In the genomic region with DNA sequence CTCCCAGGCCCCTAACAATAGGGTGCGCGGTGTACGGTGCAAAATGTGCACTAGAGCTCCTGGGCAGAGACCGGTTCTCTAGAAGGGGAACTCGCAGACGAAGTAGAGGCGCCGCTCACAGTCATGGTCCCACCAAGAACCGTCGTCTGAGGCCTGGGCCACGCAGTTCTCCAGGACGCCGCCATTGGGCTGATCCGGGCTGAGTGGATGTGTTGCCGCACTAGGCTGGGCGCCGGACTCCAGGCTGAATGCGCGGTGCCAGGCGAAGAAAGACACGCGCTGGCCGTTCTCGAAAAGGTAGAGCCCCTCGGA, we compare ENCODE assay signal across 8 mouse cellular contexts. TPM values are rescaled to one million over a fixed set of nuclear protein-coding genes. Genes with fewer than 3 reads are reported as not detected.
DNase-seq lines count a peak whose midpoint lies in the region; ATAC-seq and TF ChIP-seq lines count a peak whose summit lies in the region.

No protein-coding gene starts in this region.

- peak overlapping the region; percentile 93 for H3K27ac ChIP-seq in kidney, embryonic 16.5 days (ENCODE audit: low read length)
- H3K27ac ChIP-seq in intestine, embryonic 14.5 days (ENCODE audit: low read depth) = peak overlapping the region; percentile 88
- H3K27ac ChIP-seq in midbrain, postnatal 0 days (ENCODE audit: low read depth, low read length) = peak overlapping the region; percentile 83

- TF ChIP-seq CTCF in midbrain, postnatal 0 days (IDR thresholded peaks at IDR 0.05) = no peak; the same call in 1 of the 2 replicates

- H3K36me3 ChIP-seq in kidney, embryonic 16.5 days (ENCODE audit: insufficient read depth, low read length) = no peaks in the 10 kb centered on the region
- no peaks in the 10 kb centered on the region for H3K36me3 ChIP-seq in intestine, embryonic 14.5 days (ENCODE audit: control insufficient read depth, insufficient read depth, low read length)
- H3K36me3 ChIP-seq in midbrain, postnatal 0 days (ENCODE audit: insufficient read depth, low read length) = no peaks in the 10 kb centered on the region

- H3K4me1 ChIP-seq in kidney, embryonic 16.5 days (ENCODE audit: insufficient read depth, low read length) = peaks cover 19% of the 10 kb centered on the region
- H3K4me1 ChIP-seq in intestine, embryonic 14.5 days (replicated peaks; ENCODE audit: control insufficient read depth, insufficient read depth, low read length) = peaks cover 25% of the 10 kb centered on the region
- H3K4me1 ChIP-seq in midbrain, postnatal 0 days (ENCODE audit: insufficient read depth, low read length) = peaks cover 6% of the 10 kb centered on the region; the same call in 1 of the 2 replicates

- peaks cover 8% of the 10 kb centered on the region; the same call in 1 of the 2 replicates for H3K27me3 ChIP-seq in kidney, embryonic 16.5 days (ENCODE audit: insufficient read depth, low read length)
- H3K27me3 ChIP-seq in intestine, embryonic 14.5 days (replicated peaks; ENCODE audit: control insufficient read depth, insufficient read depth, low read length) = no peaks in the 10 kb centered on the region
- no peaks in the 10 kb centered on the region for H3K27me3 ChIP-seq in midbrain, postnatal 0 days (ENCODE audit: insufficient read depth, low read length)

- H3K9me3 ChIP-seq in kidney, embryonic 16.5 days (ENCODE audit: low read length) = no peaks in the 10 kb centered on the region
- no peaks in the 10 kb centered on the region for H3K9me3 ChIP-seq in intestine, embryonic 14.5 days (ENCODE audit: control insufficient read depth, low read length)
- no peaks in the 10 kb centered on the region for H3K9me3 ChIP-seq in midbrain, postnatal 0 days (ENCODE audit: low read length)

- peak; percentile 13 for ATAC-seq in kidney, embryonic 16.5 days (ENCODE audit: low FRiP score, low TSS enrichment)
- peak; percentile 9 for ATAC-seq in common myeloid progenitor, adult 5-6 weeks (replicated peaks; ENCODE audit: low read depth, poor library complexity, severe bottlenecking)
- peak; percentile 33 for ATAC-seq in intestine, embryonic 14.5 days (replicated peaks; ENCODE audit: low FRiP score, low TSS enrichment, low read depth)
- ATAC-seq in midbrain, postnatal 0 days (ENCODE audit: low FRiP score) = peak; percentile 38

- peak overlapping the region; percentile 57 for H3K4me2 ChIP-seq in kidney, embryonic 16.5 days (replicated peaks; ENCODE audit: low read depth, low read length)
- H3K4me2 ChIP-seq in intestine, embryonic 14.5 days (ENCODE audit: low read length) = peak overlapping the region; percentile 60
- peak overlapping the region; percentile 55 for H3K4me2 ChIP-seq in midbrain, postnatal 0 days (ENCODE audit: low read depth, low read length, poor library complexity, severe bottlenecking)

- peak overlapping the region; percentile 76 for H3K4me3 ChIP-seq in kidney, embryonic 16.5 days (ENCODE audit: low read length)
- H3K4me3 ChIP-seq in intestine, embryonic 14.5 days (ENCODE audit: low read depth, low read length) = peak overlapping the region; percentile 64
- peak overlapping the region; percentile 49 for H3K4me3 ChIP-seq in midbrain, postnatal 0 days (ENCODE audit: low read depth, low read length)

- WGBS in kidney, embryonic 16.5 days = under 1% methylated on average over 25 of the region's 25 CpGs
- WGBS in intestine, embryonic 14.5 days = 1% methylated on average over 25 of the region's 25 CpGs
- whole genome bisulfite sequencing in midbrain, postnatal 0 days = 0% methylated on average over 25 of the region's 25 CpGs

- DNase-seq in kidney, postnatal 4 days = no peak
- DNase-seq in intestine, embryonic 14.5 days (ENCODE audit: low spot score) = no peak
- DNase-seq in midbrain, postnatal 0 days (ENCODE audit: low spot score) = no peak
- DNase-seq in cerebellum, postnatal 14 days = no peak
- DNase-seq in right cerebral cortex, postnatal 10 days (ENCODE audit: low spot score in 2 of 2) = no peak
- DNase-seq in thymus, postnatal 4 days = no peak

- H3K9ac ChIP-seq in kidney, embryonic 16.5 days (replicated peaks; ENCODE audit: low read length) = peak overlapping the region; percentile 94
- H3K9ac ChIP-seq in intestine, embryonic 14.5 days (ENCODE audit: low read length) = peak overlapping the region; percentile 87
- H3K9ac ChIP-seq in midbrain, postnatal 0 days (replicated peaks; ENCODE audit: low read length, poor library complexity, severe bottlenecking) = peak overlapping the region; percentile 70

RNA-seq across cellular contexts. Expression of a gene that starts 2.3 kb away (rescaled TPM):
- polyA plus RNA-seq in kidney, embryonic 16.5 days (2015; fragmentation: Nextera tagmentation; extraction: Ambion mirVana) = 3.6 and 5.8 TPM in 2 replicates
- 2.7 and 5.5 TPM in 2 replicates for total RNA-seq in common myeloid progenitor, adult 5-6 weeks (2017)
- 5.4 and 6.3 TPM in 2 replicates for polyA plus RNA-seq in intestine, embryonic 14.5 days (2014; fragmentation: Nextera tagmentation; extraction: Ambion mirVana)
- total RNA-seq in midbrain, postnatal 0 days (2014; rRNA removed) = 3.2 and 3.9 TPM in 2 replicates
- 3.5 and 3.8 TPM in 2 replicates for polyA plus RNA-seq in midbrain, postnatal 0 days (2015; fragmentation: Nextera tagmentation; extraction: Ambion mirVana)

RNA-seq across cellular contexts. Expression of a gene that starts 5.6 kb away (rescaled TPM):
- polyA plus RNA-seq in kidney, embryonic 16.5 days (2015; fragmentation: Nextera tagmentation; extraction: Ambion mirVana) = 1.5 and 1.7 TPM in 2 replicates
- total RNA-seq in common myeloid progenitor, adult 5-6 weeks (2017) = not detected in 2 replicates
- 3.0 and 3.3 TPM in 2 replicates for polyA plus RNA-seq in intestine, embryonic 14.5 days (2014; fragmentation: Nextera tagmentation; extraction: Ambion mirVana)
- total RNA-seq in midbrain, postnatal 0 days (2014; rRNA removed) = 48.1 and 60.3 TPM in 2 replicates
- polyA plus RNA-seq in midbrain, postnatal 0 days (2015; fragmentation: Nextera tagmentation; extraction: Ambion mirVana) = 33.9 and 39.2 TPM in 2 replicates

RNA-seq across cellular contexts. Expression of a gene that starts 43.2 kb away (rescaled TPM):
- not detected in 2 replicates for polyA plus RNA-seq in kidney, embryonic 16.5 days (2015; fragmentation: Nextera tagmentation; extraction: Ambion mirVana)
- not detected in 2 replicates for total RNA-seq in common myeloid progenitor, adult 5-6 weeks (2017)
- polyA plus RNA-seq in intestine, embryonic 14.5 days (2014; fragmentation: Nextera tagmentation; extraction: Ambion mirVana) = not detected in 2 replicates
- not detected in 2 replicates for total RNA-seq in midbrain, postnatal 0 days (2014; rRNA removed)
- polyA plus RNA-seq in midbrain, postnatal 0 days (2015; fragmentation: Nextera tagmentation; extraction: Ambion mirVana) = not detected in 2 replicates

RNA-seq across cellular contexts. Expression of a gene that starts 47.2 kb away (rescaled TPM):
- not detected in 2 replicates for polyA plus RNA-seq in kidney, embryonic 16.5 days (2015; fragmentation: Nextera tagmentation; extraction: Ambion mirVana)
- not detected in 2 replicates for total RNA-seq in common myeloid progenitor, adult 5-6 weeks (2017)
- polyA plus RNA-seq in intestine, embryonic 14.5 days (2014; fragmentation: Nextera tagmentation; extraction: Ambion mirVana) = not detected in 2 replicates
- total RNA-seq in midbrain, postnatal 0 days (2014; rRNA removed) = not detected in 2 replicates
- not detected in 2 replicates for polyA plus RNA-seq in midbrain, postnatal 0 days (2015; fragmentation: Nextera tagmentation; extraction: Ambion mirVana)

RNA-seq across cellular contexts. Expression of a gene that starts 57.9 kb away (rescaled TPM):
- polyA plus RNA-seq in kidney, embryonic 16.5 days (2015; fragmentation: Nextera tagmentation; extraction: Ambion mirVana) = 178 and 180 TPM in 2 replicates
- 97.3 and 107 TPM in 2 replicates for total RNA-seq in common myeloid progenitor, adult 5-6 weeks (2017)
- polyA plus RNA-seq in intestine, embryonic 14.5 days (2014; fragmentation: Nextera tagmentation; extraction: Ambion mirVana) = 124 and 129 TPM in 2 replicates
- total RNA-seq in midbrain, postnatal 0 days (2014; rRNA removed) = 329 and 379 TPM in 2 replicates
- 279 and 286 TPM in 2 replicates for polyA plus RNA-seq in midbrain, postnatal 0 days (2015; fragmentation: Nextera tagmentation; extraction: Ambion mirVana)
